Comparison of ENCODE assay signal across 31 mouse cellular contexts in the genomic region with DNA sequence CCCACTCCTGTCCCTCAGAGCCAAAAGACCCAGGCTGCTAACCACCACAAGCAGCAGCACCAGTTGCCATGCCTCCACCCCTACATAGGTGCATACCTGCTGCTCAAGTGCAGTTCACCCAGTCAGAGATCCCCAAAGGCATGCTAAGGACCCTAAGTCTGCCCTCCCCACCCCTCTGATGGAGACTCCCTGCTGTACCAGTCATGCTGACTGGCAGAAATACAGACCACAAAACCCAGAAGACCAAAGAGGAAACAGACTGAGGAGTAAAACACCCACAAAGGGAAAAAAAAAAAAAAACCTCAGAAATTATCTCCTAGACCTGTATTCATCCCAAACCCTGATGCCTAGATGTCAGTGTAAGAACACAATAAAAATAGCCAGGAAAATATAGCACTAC. TPM values are rescaled to one million over a fixed set of nuclear protein-coding genes. Genes with fewer than 3 reads are reported as not detected.
"Had no signal": no experiment of that assay in that cellular context is flagged by ENCODE, and none has a peak within 500 bp of the region (broad histone marks: within the 10 kb centered on the region; RNA-seq: fewer than 3 reads in every experiment).

No protein-coding gene starts in this region.

- DNase-seq: kidney, adult 18-20 months; kidney, adult 9 months; kidney, postnatal 14 days; layer of hippocampus, adult 9-11 months; liver; lung, adult 18-20 months; lung, postnatal 10 days; lung, postnatal 36 days; midbrain, embryonic 14.5 days; right cerebral cortex, adult 18-20 months; right cerebral cortex, postnatal 25 days; spleen, adult 18-20 months; thymus, adult 18-20 months; thymus, postnatal 14 days; thymus, postnatal 4 days had no signal

- H3K27me3 ChIP-seq: limb, embryonic 13.5 days; liver, embryonic 12.5 days; liver, embryonic 15.5 days; lung, embryonic 15.5 days; neural tube, embryonic 12.5 days; neural tube, embryonic 15.5 days had no signal

- H3K27ac ChIP-seq: layer of hippocampus, adult 2 months; limb, embryonic 10.5 days; limb, embryonic 13.5 days; liver, embryonic 12.5 days; liver, embryonic 15.5 days; lung, embryonic 15.5 days; midbrain, embryonic 10.5 days; neural tube, embryonic 12.5 days; neural tube, embryonic 15.5 days had no signal

- ATAC-seq: liver, embryonic 12.5 days had no signal

- H3K9ac ChIP-seq: limb, embryonic 13.5 days; liver, embryonic 12.5 days; liver, embryonic 15.5 days; lung, embryonic 15.5 days; neural tube, embryonic 12.5 days; neural tube, embryonic 15.5 days had no signal

- H3K36me3 ChIP-seq: limb, embryonic 10.5 days; limb, embryonic 13.5 days; liver, embryonic 12.5 days; liver, embryonic 15.5 days; lung, embryonic 15.5 days; midbrain, embryonic 10.5 days; neural tube, embryonic 12.5 days; neural tube, embryonic 15.5 days had no signal

- H3K4me2 ChIP-seq: limb, embryonic 13.5 days; liver, embryonic 12.5 days; liver, embryonic 15.5 days; lung, embryonic 15.5 days; neural tube, embryonic 12.5 days; neural tube, embryonic 15.5 days had no signal

- H3K9me3 ChIP-seq: limb, embryonic 10.5 days; limb, embryonic 13.5 days; liver, embryonic 12.5 days; liver, embryonic 15.5 days; lung, embryonic 15.5 days; midbrain, embryonic 10.5 days; neural tube, embryonic 12.5 days; neural tube, embryonic 15.5 days had no signal

- H3K4me3 ChIP-seq: layer of hippocampus, adult 2 months; limb, embryonic 10.5 days; limb, embryonic 13.5 days; liver, embryonic 12.5 days; liver, embryonic 15.5 days; lung, embryonic 15.5 days; midbrain, embryonic 10.5 days; neural tube, embryonic 12.5 days; neural tube, embryonic 15.5 days had no signal

- H3K4me1 ChIP-seq: liver, embryonic 12.5 days; liver, embryonic 15.5 days; midbrain, embryonic 10.5 days; neural tube, embryonic 12.5 days; neural tube, embryonic 15.5 days had no signal

RNA-seq across cellular contexts. Expression of gene Gm11111, which starts 33.4 kb away (rescaled TPM):
- total RNA-seq: layer of hippocampus, adult 2 months; layer of hippocampus, postnatal 25 days; left cerebral cortex, adult 18-20 months; left cerebral cortex, postnatal 25 days had no signal
- polyA plus RNA-seq: kidney, embryonic 16.5 days; large intestine, adult 2 months; limb, embryonic 10.5 days; limb, embryonic 13.5 days; liver, embryonic 12.5 days; liver, embryonic 15.5 days; lung, embryonic 15.5 days; midbrain, embryonic 10.5 days; midbrain, embryonic 14.5 days; neural tube, embryonic 12.5 days; neural tube, embryonic 15.5 days; stomach, embryonic 16.5 days; testis, adult 2 months had no signal
